Mouse (Mus musculus): ENCODE results near the gene Slc23a2.

GRCm38 (mm10) chr2:132093739-132094138, 51.2 kb downstream of the Slc23a2 start:
- no peak for TF ChIP-seq CTCF (IDR thresholded peaks at IDR 0.05; ENCODE audit: low read depth)
- no peak for TF ChIP-seq EP300 (IDR thresholded peaks at IDR 0.05; ENCODE audit: low read depth)

Data from liver, embryonic 14.5 days (tissue).